In the genomic region with DNA sequence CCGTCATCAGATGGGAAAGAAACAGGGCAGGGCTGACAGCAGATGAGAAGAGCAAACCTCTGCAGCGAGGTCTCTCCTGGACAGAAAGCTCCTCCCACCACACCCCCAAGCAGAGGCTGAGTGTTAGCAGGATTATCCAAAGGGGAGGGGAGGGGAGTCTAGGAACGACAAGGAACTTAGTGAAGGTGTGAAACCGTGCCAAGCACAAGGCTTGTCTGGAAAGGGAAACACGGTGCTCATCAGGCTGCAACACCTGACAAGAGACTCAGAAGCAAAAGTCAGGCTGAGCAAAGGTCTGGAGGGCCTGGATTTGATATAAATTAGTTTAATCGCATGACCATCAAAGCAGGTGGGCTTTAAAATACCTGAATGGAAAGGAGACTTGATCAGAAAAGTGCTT, we compare ENCODE assay signal across 17 mouse cellular contexts.
"Had no signal": no experiment of that assay in that cellular context is flagged by ENCODE, and none has a peak within 500 bp of the region (broad histone marks: within the 10 kb centered on the region; RNA-seq: fewer than 3 reads in every experiment).

No protein-coding gene starts in this region.

- H3K9me3 ChIP-seq: lung, embryonic 15.5 days; midbrain, embryonic 13.5 days; midbrain, embryonic 15.5 days; neural tube, embryonic 12.5 days; stomach, embryonic 15.5 days had no signal

- H3K4me3 ChIP-seq: lung, embryonic 15.5 days; megakaryocyte, embryonic 14.5 days; midbrain, embryonic 13.5 days; midbrain, embryonic 15.5 days; neural tube, embryonic 12.5 days; stomach, embryonic 15.5 days had no signal

- H3K4me2 ChIP-seq: lung, embryonic 15.5 days; midbrain, embryonic 11.5 days; midbrain, embryonic 13.5 days; midbrain, embryonic 15.5 days; neural tube, embryonic 12.5 days; stomach, embryonic 15.5 days had no signal

- H3K27ac ChIP-seq: lung, embryonic 15.5 days; macrophage; midbrain, embryonic 13.5 days; midbrain, embryonic 15.5 days; neural tube, embryonic 12.5 days; stomach, embryonic 15.5 days; stomach, postnatal 0 days had no signal

- H3K4me1 ChIP-seq: lung, embryonic 15.5 days; megakaryocyte, embryonic 14.5 days; midbrain, embryonic 13.5 days; midbrain, embryonic 15.5 days; neural tube, embryonic 12.5 days; stomach, embryonic 15.5 days had no signal

- H3K27me3 ChIP-seq: lung, embryonic 15.5 days; megakaryocyte, embryonic 14.5 days; midbrain, embryonic 13.5 days; midbrain, embryonic 15.5 days; neural tube, embryonic 12.5 days; stomach, embryonic 15.5 days had no signal

- ATAC-seq: lung, postnatal 0 days; midbrain, embryonic 13.5 days; midbrain, embryonic 15.5 days had no signal

- DNase-seq: lung, adult 2 months; lung, postnatal 14 days; lung, postnatal 36 days; right cerebral cortex, postnatal 14 days; thymus, adult 2 months; thymus, postnatal 25 days; thymus, postnatal 4 days had no signal

- H3K9ac ChIP-seq: lung, embryonic 15.5 days; midbrain, embryonic 13.5 days; midbrain, embryonic 15.5 days; neural tube, embryonic 12.5 days; stomach, embryonic 15.5 days had no signal
